Mouse (Mus musculus): ENCODE results near the gene Pigo. TPM values are rescaled to one million over a fixed set of nuclear protein-coding genes. Genes with fewer than 3 reads are reported as not detected.
"Not testable (repeated sequence)": the region's sequence is repeated elsewhere in the genome, so short reads cannot be mapped to it uniquely, and the experiment has no call there.

Pigo gene
- total and polyA plus RNA-seq, 2 experiments from 2014 or later: 24.4 to 33.4 TPM

DNA sequence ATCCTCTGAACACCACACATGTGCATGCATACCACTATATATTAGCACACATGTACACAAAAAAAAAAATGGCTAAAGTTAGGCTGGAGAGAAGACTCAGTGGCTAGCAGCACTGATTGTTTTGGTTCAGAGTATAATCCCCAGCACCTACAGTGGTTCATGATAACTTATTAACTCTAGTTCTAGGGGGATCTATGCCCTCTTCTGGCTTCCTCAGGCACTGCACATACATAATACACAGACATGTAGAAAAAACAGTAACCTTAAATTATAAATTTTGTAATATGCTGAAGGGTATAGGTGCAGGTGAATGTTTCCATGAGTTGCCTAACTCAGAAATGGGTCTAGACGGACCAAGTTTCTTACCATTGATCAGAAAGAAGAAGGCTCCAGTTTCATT, 37.3 kb downstream of the Pigo start:
- 91% methylated on average over 1 of the region's 1 CpGs for WGBS
- Histone ChIP-seq H3K9ac (replicated peaks; ENCODE audit: low read length, poor library complexity, severe bottlenecking) (no peak overlapping the region), H3K27me3 (ENCODE audit: insufficient read depth, low read length) (no peaks in the 10 kb centered on the region), H3K36me3 (ENCODE audit: insufficient read depth, low read length) (peaks cover 64% of the 10 kb centered on the region), H3K4me1 (ENCODE audit: insufficient read depth, low read length) (no peaks in the 10 kb centered on the region), H3K4me2 (ENCODE audit: low read depth, low read length, poor library complexity, severe bottlenecking) (no peak overlapping the region), H3K27ac (ENCODE audit: low read depth, low read length) (no peak overlapping the region), H3K4me3 (ENCODE audit: low read depth, low read length) (no peak overlapping the region), H3K9me3 (ENCODE audit: low read length) (no peaks in the 10 kb centered on the region)
- no peak for ATAC-seq (ENCODE audit: low FRiP score)
- TF ChIP-seq CTCF (IDR thresholded peaks at IDR 0.05): peak; percentile 51
- DNase-seq (ENCODE audit: low spot score): no peak

DNA sequence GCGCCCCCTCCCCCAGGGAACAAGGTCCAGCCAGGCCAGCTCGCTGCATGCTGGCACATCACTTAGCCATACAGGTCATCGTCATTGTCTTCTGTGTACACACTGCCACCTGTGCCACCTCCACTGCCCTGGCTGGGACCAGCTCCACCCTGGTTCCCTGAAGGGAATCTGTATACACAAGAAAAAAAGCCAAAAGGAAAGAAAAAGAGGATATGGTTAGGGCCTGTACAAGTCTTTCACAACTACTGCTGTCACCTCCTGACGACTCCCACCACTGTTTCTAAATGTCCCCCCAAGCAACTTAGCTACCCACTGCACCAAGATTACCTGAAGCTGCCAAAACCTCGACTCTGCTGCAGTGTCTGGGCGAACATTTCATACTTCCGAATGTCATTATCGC, 45.2 kb downstream of the Pigo start:
- WGBS: 96% methylated on average over 7 of the region's 8 CpGs
- ATAC-seq (ENCODE audit: low FRiP score); H3K27ac ChIP-seq (ENCODE audit: low read depth, low read length); H3K9me3 ChIP-seq (ENCODE audit: low read length); H3K27me3 ChIP-seq (ENCODE audit: insufficient read depth, low read length); H3K9ac ChIP-seq (replicated peaks; ENCODE audit: low read length, poor library complexity, severe bottlenecking); H3K4me1 ChIP-seq (ENCODE audit: insufficient read depth, low read length); DNase-seq (ENCODE audit: low spot score); H3K4me3 ChIP-seq (ENCODE audit: low read depth, low read length); H3K4me2 ChIP-seq (ENCODE audit: low read depth, low read length, poor library complexity, severe bottlenecking): not testable (repeated sequence)
- H3K36me3 ChIP-seq (ENCODE audit: insufficient read depth, low read length): peaks cover 38% of the 10 kb centered on the region

DNA sequence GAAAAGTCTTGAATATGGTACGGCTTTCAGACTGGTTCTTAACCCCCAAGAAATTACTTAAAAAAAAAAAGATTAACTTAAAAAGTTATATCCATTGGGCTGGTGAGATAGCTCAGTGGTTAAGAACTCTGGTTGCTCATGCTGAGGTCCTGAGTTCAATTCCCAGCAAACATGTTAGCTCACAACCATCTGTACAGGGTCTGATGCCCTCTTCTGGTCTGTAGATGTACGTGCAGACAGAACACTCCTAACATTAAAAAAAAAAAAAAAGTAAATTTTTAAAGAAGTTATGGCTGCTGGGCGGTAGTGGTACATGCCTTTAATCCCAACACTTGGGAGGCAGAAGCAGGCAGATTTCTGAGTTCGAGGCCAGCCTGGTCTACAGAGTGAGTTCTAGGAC, 47.6 kb downstream of the Pigo start:
- H3K27ac ChIP-seq (ENCODE audit: low read depth, low read length): no peak overlapping the region
- peaks cover 23% of the 10 kb centered on the region for H3K36me3 ChIP-seq (ENCODE audit: insufficient read depth, low read length)
- no peaks in the 10 kb centered on the region for H3K27me3 ChIP-seq (ENCODE audit: insufficient read depth, low read length)
- no peak overlapping the region for H3K4me3 ChIP-seq (ENCODE audit: low read depth, low read length)
- TF ChIP-seq CTCF (IDR thresholded peaks at IDR 0.05): peak; percentile 48
- H3K4me1 ChIP-seq (ENCODE audit: insufficient read depth, low read length): no peaks in the 10 kb centered on the region
- no peaks in the 10 kb centered on the region for H3K9me3 ChIP-seq (ENCODE audit: low read length)
- WGBS: 89% methylated on average over 4 of the region's 4 CpGs
- H3K9ac ChIP-seq (replicated peaks; ENCODE audit: low read length, poor library complexity, severe bottlenecking): no peak overlapping the region
- H3K4me2 ChIP-seq (ENCODE audit: low read depth, low read length, poor library complexity, severe bottlenecking): no peak overlapping the region
- ATAC-seq (ENCODE audit: low FRiP score) (no peak), DNase-seq (ENCODE audit: low spot score) (no peak)

- Histone ChIP-seq H3K27ac (ENCODE audit: low read depth, low read length) (no peak overlapping the region), H3K4me3 (ENCODE audit: low read depth, low read length) (no peak overlapping the region), H3K4me2 (ENCODE audit: low read depth, low read length, poor library complexity, severe bottlenecking) (no peak overlapping the region), H3K9me3 (ENCODE audit: low read length) (no peaks in the 10 kb centered on the region), H3K27me3 (ENCODE audit: insufficient read depth, low read length) (no peaks in the 10 kb centered on the region), H3K36me3 (ENCODE audit: insufficient read depth, low read length) (0 out of 2 replicates have a peak, but pooled peaks cover 4% of the 10 kb centered on the region), H3K9ac (replicated peaks; ENCODE audit: low read length, poor library complexity, severe bottlenecking) (no peak overlapping the region), H3K4me1 (ENCODE audit: insufficient read depth, low read length) (no peaks in the 10 kb centered on the region)
- ATAC-seq (ENCODE audit: low FRiP score): no peak
- DNase-seq (ENCODE audit: low spot score): no peak
- WGBS: 82% methylated on average over 5 of the region's 5 CpGs
- no peak for TF ChIP-seq CTCF (IDR thresholded peaks at IDR 0.05)
Observed at GRCm38 (mm10) chr4:42973868-42974267, 51.8 kb downstream of the Pigo start.

GRCm38 (mm10) chr4:42972952-42973351, 52.7 kb downstream of the Pigo start:
- no peak overlapping the region for H3K27ac ChIP-seq (ENCODE audit: low read depth, low read length)
- ATAC-seq (ENCODE audit: low FRiP score): no peak
- H3K27me3 ChIP-seq (ENCODE audit: insufficient read depth, low read length): no peaks in the 10 kb centered on the region
- no peaks in the 10 kb centered on the region for H3K4me1 ChIP-seq (ENCODE audit: insufficient read depth, low read length)
- H3K9me3 ChIP-seq (ENCODE audit: low read length): no peaks in the 10 kb centered on the region
- no peaks in the 10 kb centered on the region for H3K36me3 ChIP-seq (ENCODE audit: insufficient read depth, low read length)
- H3K4me3 ChIP-seq (ENCODE audit: low read depth, low read length): no peak overlapping the region
- TF ChIP-seq CTCF (IDR thresholded peaks at IDR 0.05): no peak
- no peak overlapping the region for H3K9ac ChIP-seq (replicated peaks; ENCODE audit: low read length, poor library complexity, severe bottlenecking)
- no peak overlapping the region for H3K4me2 ChIP-seq (ENCODE audit: low read depth, low read length, poor library complexity, severe bottlenecking)
- 82% methylated on average over 4 of the region's 4 CpGs for WGBS
- no peak for DNase-seq (ENCODE audit: low spot score)

GRCm38 (mm10) chr4:42969304-42969703, 56.3 kb downstream of the Pigo start, which contains the start of gene 1700022I11Rik:
TSS of gene 1700022I11Rik (plus strand) at chr4:42969604.
- Histone ChIP-seq H3K4me2 (ENCODE audit: low read depth, low read length, poor library complexity, severe bottlenecking) (no peak within 1 kb of the TSS), H3K36me3 (ENCODE audit: insufficient read depth, low read length) (no peaks in the 10 kb centered on the region), H3K27ac (ENCODE audit: low read depth, low read length) (no peak within 1 kb of the TSS), H3K9ac (replicated peaks; ENCODE audit: low read length, poor library complexity, severe bottlenecking) (no peak within 1 kb of the TSS), H3K4me3 (ENCODE audit: low read depth, low read length) (no peak within 1 kb of the TSS), H3K27me3 (ENCODE audit: insufficient read depth, low read length) (no peaks in the 10 kb centered on the region), H3K9me3 (ENCODE audit: low read length) (no peaks in the 10 kb centered on the region), H3K4me1 (ENCODE audit: insufficient read depth, low read length) (no peaks in the 10 kb centered on the region)
- no peak for TF ChIP-seq CTCF (IDR thresholded peaks at IDR 0.05)
- WGBS: 88% methylated on average over 4 of the region's 4 CpGs
- ATAC-seq (ENCODE audit: low FRiP score) (no peak), DNase-seq (ENCODE audit: low spot score) (no peak)

Other genes starting within 250 kb of the Pigo start
- gene Fam205a1, start 171.9 kb downstream of the Pigo start, total RNA-seq (2014; rRNA removed): not detected in 2 replicates
- not detected in 2 replicates for gene Fam205a1, start 171.9 kb downstream of the Pigo start, polyA plus RNA-seq (2015; fragmentation: Nextera tagmentation; extraction: Ambion mirVana)
- 0.09 and 0.16 TPM in 2 replicates for gene Gm12394, start 169.0 kb downstream of the Pigo start, total RNA-seq (2014; rRNA removed)
- 0.21 and 0.71 TPM in 2 replicates for gene Gm12394, start 169.0 kb downstream of the Pigo start, polyA plus RNA-seq (2015; fragmentation: Nextera tagmentation; extraction: Ambion mirVana)
- gene Fam205c, start 151.6 kb downstream of the Pigo start, total RNA-seq (2014; rRNA removed): not detected in 2 replicates
- gene Fam205c, start 151.6 kb downstream of the Pigo start, polyA plus RNA-seq (2015; fragmentation: Nextera tagmentation; extraction: Ambion mirVana): 2.1 and 4.4 TPM in 2 replicates
- 130 and 148 TPM in 2 replicates for gene Phf24, start 109.2 kb downstream of the Pigo start, total RNA-seq (2014; rRNA removed)
- gene Phf24, start 109.2 kb downstream of the Pigo start, polyA plus RNA-seq (2015; fragmentation: Nextera tagmentation; extraction: Ambion mirVana): 44.4 and 45.0 TPM in 2 replicates
- gene Dnajb5, start 76.0 kb downstream of the Pigo start, total RNA-seq (2014; rRNA removed): 75.6 and 109 TPM in 2 replicates
- 37.9 and 41.4 TPM in 2 replicates for gene Dnajb5, start 76.0 kb downstream of the Pigo start, polyA plus RNA-seq (2015; fragmentation: Nextera tagmentation; extraction: Ambion mirVana)
- gene 1700022I11Rik, start 56.2 kb downstream of the Pigo start, total RNA-seq (2014; rRNA removed): not detected in 2 replicates
- 0.19 and 0.48 TPM in 2 replicates for gene 1700022I11Rik, start 56.2 kb downstream of the Pigo start, polyA plus RNA-seq (2015; fragmentation: Nextera tagmentation; extraction: Ambion mirVana)
- gene Vcp, start 25.3 kb downstream of the Pigo start, total RNA-seq (2014; rRNA removed): 192 and 242 TPM in 2 replicates
- gene Vcp, start 25.3 kb downstream of the Pigo start, polyA plus RNA-seq (2015; fragmentation: Nextera tagmentation; extraction: Ambion mirVana): 448 and 464 TPM in 2 replicates
- gene Fancg, start 15.3 kb downstream of the Pigo start, total RNA-seq (2014; rRNA removed): 15.0 and 18.2 TPM in 2 replicates
- 14.2 and 14.3 TPM in 2 replicates for gene Fancg, start 15.3 kb downstream of the Pigo start, polyA plus RNA-seq (2015; fragmentation: Nextera tagmentation; extraction: Ambion mirVana)
- gene Stoml2, start 5.9 kb upstream of the Pigo start, total RNA-seq (2014; rRNA removed): 89.6 and 102 TPM in 2 replicates
- 230 and 241 TPM in 2 replicates for gene Stoml2, start 5.9 kb upstream of the Pigo start, polyA plus RNA-seq (2015; fragmentation: Nextera tagmentation; extraction: Ambion mirVana)
- 31.1 and 48.7 TPM in 2 replicates for gene Fam214b, start 20.4 kb upstream of the Pigo start, total RNA-seq (2014; rRNA removed)
- gene Fam214b, start 20.4 kb upstream of the Pigo start, polyA plus RNA-seq (2015; fragmentation: Nextera tagmentation; extraction: Ambion mirVana): 30.3 and 32.3 TPM in 2 replicates
- gene Unc13b, start 33.1 kb upstream of the Pigo start, total RNA-seq (2014; rRNA removed): 40.2 and 54.6 TPM in 2 replicates
- 6.3 and 7.9 TPM in 2 replicates for gene Unc13b, start 33.1 kb upstream of the Pigo start, polyA plus RNA-seq (2015; fragmentation: Nextera tagmentation; extraction: Ambion mirVana)
- 0.44 and 0.47 TPM in 2 replicates for gene Atp8b5, start 241.3 kb upstream of the Pigo start, total RNA-seq (2014; rRNA removed)
- 0.17 and 0.54 TPM in 2 replicates for gene Atp8b5, start 241.3 kb upstream of the Pigo start, polyA plus RNA-seq (2015; fragmentation: Nextera tagmentation; extraction: Ambion mirVana)